Mouse (Mus musculus) hindbrain, embryonic 16.5 days (tissue): ENCODE results near the gene Nfia. TPM values are rescaled to one million over a fixed set of nuclear protein-coding genes. Genes with fewer than 3 reads are reported as not detected.

Experiments used
- ATAC-seq: fragments of 200-750 bp; cut with Nextera tagmentation; 2 replicates; pipeline ENCODE4 v1.8.0; 2017; ENCODE audit warnings: moderate TSS enrichment, moderate library complexity
- H3K27ac ChIP-seq: fragments of 300-500 bp; sonication (generic); 2 replicates; pipeline ENCODE4 v1.5.1; 2014; ENCODE audit warnings: low read depth, mild to moderate bottlenecking, control low read depth, low read length, moderate library complexity
- H3K27me3 ChIP-seq: fragments of 300-500 bp; sonication (generic); replicated peaks from 2 replicates; pipeline ENCODE4 v1.6.1; 2014; ENCODE audit warnings: low read length; ENCODE audit not compliant: control insufficient read depth, insufficient read depth
- H3K36me3 ChIP-seq: fragments of 300-500 bp; sonication (generic); 2 replicates; pipeline ENCODE4 v1.6.1; 2014; ENCODE audit warnings: mild to moderate bottlenecking, low read length, moderate library complexity, mixed read lengths; ENCODE audit not compliant: control insufficient read depth, insufficient read depth
- H3K4me1 ChIP-seq: fragments of 300-500 bp; sonication (generic); 2 replicates; pipeline ENCODE4 v1.6.1; 2014; ENCODE audit warnings: low read depth, low read length; ENCODE audit not compliant: control insufficient read depth, insufficient read depth
- H3K4me2 ChIP-seq: fragments of 300-500 bp; sonication (generic); 2 replicates; pipeline ENCODE4 v1.6.1; 2014; ENCODE audit warnings: mild to moderate bottlenecking, low read length, control low read depth, moderate library complexity
- H3K4me3 ChIP-seq: fragments of 300-500 bp; sonication (generic); 2 replicates; pipeline ENCODE4 v1.5.1; 2014; ENCODE audit warnings: mild to moderate bottlenecking, low read length, control low read depth, moderate library complexity
- H3K9ac ChIP-seq: fragments of 300-500 bp; sonication (generic); 2 replicates; pipeline ENCODE4 v1.6.1; 2014; ENCODE audit warnings: low read depth, mild to moderate bottlenecking, control low read depth, low read length, moderate library complexity
- H3K9me3 ChIP-seq: fragments of 300-500 bp; sonication (generic); 2 replicates; pipeline ENCODE4 v1.6.1; 2014; ENCODE audit warnings: mild to moderate bottlenecking, low read length, moderate library complexity; ENCODE audit not compliant: control insufficient read depth
- WGBS: fragments of 180-500 bp; shearing (Covaris S2); extraction: QIAGEN DNeasy Blood & Tissue Kit; methylation state at CpG from one replicate; pipeline ENCODE4 v1.1.7; 2014; 5-methylcytosine and 5-hydroxymethylcytosine counted together
- polyA plus RNA-seq: library from polyadenylated mRNA; unstranded; fragments of >200 nt; fragmentation: Nextera tagmentation; extraction: Ambion mirVana; gene quantifications from 2 replicates; pipeline ENCODE4 v1.2.1, GENCODE M21; 2015

Nfia gene
- polyA plus RNA-seq, 1 experiment from 2014 or later = 38.4 TPM

- no peak for ATAC-seq
- Histone ChIP-seq H3K4me1 (no peaks in the 10 kb centered on the region), H3K9ac (no peak overlapping the region), H3K9me3 (no peaks in the 10 kb centered on the region; the same call in 1 of the 2 replicates), H3K27me3 (no peaks in the 10 kb centered on the region), H3K4me3 (no peak overlapping the region), H3K36me3 (no peaks in the 10 kb centered on the region), H3K4me2 (no peak overlapping the region), H3K27ac (no peak overlapping the region)
- 75% methylated on average over 11 of the region's 11 CpGs for WGBS
Measured at GRCm38 (mm10) chr4:98126003-98126677, 353.6 kb downstream of the Nfia start.

- no peaks in the 10 kb centered on the region for H3K4me1 ChIP-seq
- no peak overlapping the region for H3K4me3 ChIP-seq
- no peak overlapping the region for H3K9ac ChIP-seq
- H3K9me3 ChIP-seq = no peaks in the 10 kb centered on the region; the same call in 1 of the 2 replicates
- H3K4me2 ChIP-seq = no peak overlapping the region
- WGBS = 65% methylated on average over 2 of the region's 2 CpGs
- no peaks in the 10 kb centered on the region for H3K36me3 ChIP-seq
- no peaks in the 10 kb centered on the region for H3K27me3 ChIP-seq
- no peak overlapping the region for H3K27ac ChIP-seq
- no peak for ATAC-seq
Measured at GRCm38 (mm10) chr4:98130798-98131197, 358.3 kb downstream of the Nfia start.

- H3K4me1 ChIP-seq = no peaks in the 10 kb centered on the region
- H3K9me3 ChIP-seq = no peaks in the 10 kb centered on the region
- no peak overlapping the region for H3K4me2 ChIP-seq
- H3K36me3 ChIP-seq = no peaks in the 10 kb centered on the region
- ATAC-seq = no peak
- no peaks in the 10 kb centered on the region for H3K27me3 ChIP-seq
- 98% methylated on average over 4 of the region's 4 CpGs for WGBS
- H3K9ac ChIP-seq = no peak overlapping the region
- no peak overlapping the region for H3K4me3 ChIP-seq
- H3K27ac ChIP-seq = no peak overlapping the region
Measured at GRCm38 (mm10) chr4:98134027-98134426, 361.5 kb downstream of the Nfia start.

GRCm38 (mm10) chr4:98136072-98136471, 363.5 kb downstream of the Nfia start:
- no peak for ATAC-seq
- Histone ChIP-seq H3K27me3 (no peaks in the 10 kb centered on the region), H3K4me3 (no peak overlapping the region), H3K9me3 (no peaks in the 10 kb centered on the region), H3K4me1 (no peaks in the 10 kb centered on the region), H3K4me2 (no peak overlapping the region), H3K27ac (no peak overlapping the region), H3K36me3 (no peaks in the 10 kb centered on the region), H3K9ac (no peak overlapping the region)
- WGBS = 100% methylated on average over 2 of the region's 2 CpGs

- Histone ChIP-seq H3K9me3 (no peaks in the 10 kb centered on the region), H3K27me3 (no peaks in the 10 kb centered on the region), H3K27ac (no peak overlapping the region), H3K9ac (no peak overlapping the region), H3K36me3 (no peaks in the 10 kb centered on the region), H3K4me3 (no peak overlapping the region), H3K4me2 (no peak overlapping the region), H3K4me1 (no peaks in the 10 kb centered on the region)
- 91% methylated on average over 1 of the region's 1 CpGs for WGBS
- ATAC-seq = no peak
Measured at GRCm38 (mm10) chr4:98142879-98143436, 370.4 kb downstream of the Nfia start.

- ATAC-seq = no peak
- Histone ChIP-seq H3K9ac (no peak overlapping the region), H3K4me3 (no peak overlapping the region), H3K4me1 (no peaks in the 10 kb centered on the region), H3K36me3 (no peaks in the 10 kb centered on the region), H3K9me3 (no peaks in the 10 kb centered on the region), H3K4me2 (no peak overlapping the region), H3K27ac (no peak overlapping the region), H3K27me3 (no peaks in the 10 kb centered on the region)
- 74% methylated on average over 5 of the region's 5 CpGs for WGBS
Measured at GRCm38 (mm10) chr4:98150576-98150975, 378.0 kb downstream of the Nfia start.

- WGBS = 83% methylated on average over 3 of the region's 3 CpGs
- no peaks in the 10 kb centered on the region for H3K4me1 ChIP-seq
Measured at GRCm38 (mm10) chr4:98157921-98158320, 385.4 kb downstream of the Nfia start.

GRCm38 (mm10) chr4:98166379-98166778, 393.8 kb downstream of the Nfia start:
- Histone ChIP-seq H3K4me2 (no peak overlapping the region), H3K36me3 (no peaks in the 10 kb centered on the region), H3K4me1 (no peaks in the 10 kb centered on the region), H3K9me3 (peaks cover 7% of the 10 kb centered on the region), H3K9ac (no peak overlapping the region), H3K4me3 (no peak overlapping the region), H3K27me3 (no peaks in the 10 kb centered on the region), H3K27ac (no peak overlapping the region)
- 33% methylated on average over 3 of the region's 3 CpGs for WGBS
- no peak for ATAC-seq

More at GRCm38 (mm10) chr4:98157921-98158320, 385.4 kb downstream of the Nfia start:
- Histone ChIP-seq H3K9ac (no peak overlapping the region), H3K36me3 (no peaks in the 10 kb centered on the region), H3K27ac (no peak overlapping the region), H3K9me3 (no peaks in the 10 kb centered on the region), H3K4me3 (no peak overlapping the region), H3K27me3 (no peaks in the 10 kb centered on the region), H3K4me2 (no peak overlapping the region)
- ATAC-seq = no peak
